Mouse (Mus musculus) natural killer cell, adult 2 months (primary cell): ENCODE data around the gene Pcp4l1.
A peak's percentile ranks its signal among the peaks of the same experiment; 100 is the strongest.

Experiments used
- DNase-seq, 2 experiments: peaks; one replicate each; pipeline ENCODE4 v3.0.0; 2022; ENCODE audit warnings: low spot score in 2 of 2

Gene Pcp4l1

DNA sequence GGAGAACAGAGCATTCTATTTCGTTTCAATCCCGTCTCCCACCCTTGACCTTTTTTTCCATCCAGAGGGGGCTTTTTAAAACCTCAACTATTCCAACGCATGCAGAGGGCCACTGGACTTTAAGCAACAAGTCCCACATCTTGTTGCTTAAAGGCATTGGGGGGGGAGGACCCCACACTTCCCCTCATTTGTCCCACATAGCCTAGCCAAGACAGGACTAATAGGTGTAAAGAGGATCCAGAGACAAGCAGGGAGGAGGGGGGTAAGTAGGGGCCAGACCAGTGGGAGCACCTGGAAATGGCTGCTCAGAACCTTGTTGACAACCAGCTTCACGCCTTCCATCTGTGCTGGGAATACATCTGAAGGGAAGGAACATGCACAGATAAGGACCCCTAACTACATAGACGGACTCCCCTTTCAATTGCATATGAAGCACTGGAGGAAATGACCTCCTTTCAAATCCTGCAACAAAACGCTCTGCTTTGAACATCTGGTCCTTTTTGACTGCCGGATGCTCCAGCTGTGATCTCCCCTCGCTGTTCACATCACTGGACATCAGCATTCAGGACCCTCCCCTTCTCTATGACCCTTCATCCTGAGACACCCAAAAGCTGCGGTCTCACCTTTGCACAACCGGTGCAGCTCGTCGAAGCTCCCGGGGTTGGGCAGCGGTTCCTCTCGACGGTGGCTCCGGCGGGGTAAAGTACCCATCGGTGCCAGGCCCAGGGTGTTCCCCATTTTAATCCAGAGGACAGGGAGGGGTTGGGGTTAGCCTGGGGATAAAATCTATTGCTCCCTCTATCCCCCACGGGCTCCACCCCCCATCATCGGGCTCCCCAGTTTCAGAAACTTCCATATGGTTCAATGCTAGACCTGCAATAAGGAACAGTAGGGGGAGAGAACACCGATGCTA is 25.5 kb upstream of the Pcp4l1 start:
- DNase-seq: no peak

DNA sequence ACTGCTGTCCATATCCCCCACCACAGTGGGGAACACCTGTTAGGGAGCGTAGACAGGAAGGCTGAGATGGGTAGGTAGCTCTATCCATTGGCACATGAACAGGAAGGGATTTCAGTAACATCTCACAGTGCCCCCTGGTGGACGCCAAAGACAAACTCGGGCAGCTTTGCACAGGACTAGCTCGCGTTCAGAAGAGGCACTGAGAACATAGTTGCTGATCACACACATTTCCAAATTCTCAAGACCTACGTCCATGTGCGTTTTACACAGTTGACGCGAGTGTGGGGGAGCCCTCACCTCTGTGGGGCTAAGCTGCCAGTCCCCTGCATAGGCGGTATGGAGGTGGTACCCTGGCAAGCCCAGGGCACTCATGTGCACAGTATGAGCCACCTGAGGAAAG is 24.8 kb upstream of the Pcp4l1 start:
- peak; percentile 73 to 82 for DNase-seq

DNA sequence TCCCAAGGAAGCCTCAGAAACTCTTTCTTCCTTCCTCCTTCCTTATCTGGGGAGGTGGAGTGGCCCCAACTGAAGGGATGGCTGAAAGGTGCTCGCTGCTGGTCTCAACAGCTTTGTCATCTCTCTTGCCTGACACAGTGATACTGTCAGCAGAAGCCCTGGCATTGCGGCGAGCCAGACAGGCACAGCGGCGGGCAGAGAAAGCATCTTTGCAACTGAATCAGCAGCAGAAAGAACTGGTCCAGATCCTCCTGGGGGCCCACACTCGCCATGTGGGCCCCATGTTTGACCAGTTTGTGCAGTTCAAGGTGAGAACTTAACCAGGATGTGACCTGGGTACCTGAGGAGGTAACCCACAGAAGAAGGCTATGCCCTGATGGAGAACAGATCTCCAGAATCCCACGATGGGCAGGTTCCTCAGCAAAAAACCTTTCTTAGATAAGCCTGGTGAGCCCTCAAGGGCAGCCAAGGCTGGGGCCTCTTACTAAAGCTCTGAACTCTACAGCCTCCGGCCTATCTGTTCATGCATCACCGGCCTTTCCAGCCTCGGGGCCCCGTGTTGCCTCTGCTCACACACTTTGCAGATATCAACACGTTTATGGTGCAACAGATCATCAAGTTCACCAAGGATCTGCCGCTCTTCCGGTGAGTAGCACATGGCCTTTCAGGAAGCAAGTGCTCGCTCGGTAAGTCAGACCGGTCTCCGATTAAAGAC is 20.3 kb upstream of the Pcp4l1 start:
- no peak for DNase-seq

DNA sequence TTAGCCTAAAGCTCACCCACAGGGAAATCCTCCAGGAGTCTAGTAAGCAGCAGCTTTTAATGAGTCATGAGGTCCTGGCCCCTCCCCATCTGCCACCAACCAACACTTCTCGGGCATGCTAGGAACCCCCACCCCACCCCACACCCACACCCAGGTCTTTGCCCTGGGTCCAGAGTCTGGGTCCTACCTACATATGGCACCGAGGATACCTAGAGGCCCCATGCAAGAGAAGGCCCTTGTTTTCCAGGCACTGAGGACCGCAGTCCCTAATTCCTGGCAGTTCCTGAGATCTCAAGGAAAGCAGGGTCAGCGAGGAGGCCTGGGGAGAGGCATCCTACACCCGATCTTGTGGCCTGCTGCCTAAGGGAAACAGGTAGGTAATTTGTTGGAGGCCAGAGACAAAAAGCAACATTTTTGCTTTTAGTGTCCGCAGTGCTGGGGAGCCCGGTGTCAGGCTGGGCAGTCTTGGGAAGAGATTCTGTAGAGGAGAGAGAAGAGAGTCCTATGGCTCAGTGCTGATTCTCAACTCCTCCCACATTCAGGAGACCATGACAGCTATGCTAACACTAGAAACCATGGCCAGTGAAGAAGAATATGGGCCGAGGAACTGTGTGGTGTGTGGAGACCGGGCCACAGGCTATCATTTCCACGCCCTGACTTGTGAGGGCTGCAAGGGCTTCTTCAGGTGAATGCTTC is 17.9 kb upstream of the Pcp4l1 start, which contains the start of gene Nr1i3:
Gene Nr1i3, plus strand, starts transcription at position 170 of the 696 bp plus-strand sequence.
- no peak for DNase-seq

DNA sequence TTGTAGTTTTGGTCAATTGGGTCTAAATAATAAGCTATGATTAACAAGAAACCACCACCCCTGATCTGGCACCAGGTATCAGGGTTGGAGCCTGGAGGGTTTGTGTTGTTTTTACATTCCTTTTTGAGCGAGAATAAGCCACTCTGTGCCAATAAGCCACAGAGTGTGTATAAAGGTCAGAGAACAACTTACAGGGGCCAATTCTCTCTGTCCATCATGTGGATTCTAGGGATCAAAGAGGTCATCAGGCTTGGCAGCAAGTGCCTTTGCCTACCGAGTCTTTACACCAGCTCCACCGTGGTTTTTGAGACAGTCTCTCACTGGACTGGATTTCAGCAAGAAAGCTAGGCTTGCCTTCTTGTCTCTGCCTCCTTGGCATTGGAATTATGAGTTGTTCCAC is 16.8 kb upstream of the Pcp4l1 start:
- DNase-seq: no peak

DNA sequence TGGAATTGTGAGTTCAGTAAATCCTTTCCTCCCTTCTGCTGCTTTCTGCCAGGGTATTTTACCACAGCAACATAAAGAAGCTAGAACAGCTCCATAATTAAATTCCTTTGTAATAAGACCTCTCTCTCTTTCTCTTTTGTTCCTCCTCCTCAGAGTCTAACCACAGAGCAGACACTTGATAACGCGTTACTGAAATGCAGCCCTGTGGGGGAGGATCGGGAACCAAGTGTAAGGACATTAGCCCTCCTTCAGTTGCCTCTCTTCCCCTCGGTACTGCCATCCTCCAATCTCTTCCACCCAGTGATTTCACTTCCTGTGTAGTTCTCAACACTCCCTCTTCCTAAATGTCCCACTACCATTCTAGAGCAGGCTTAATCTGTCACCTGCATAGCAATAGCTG is 13.3 kb upstream of the Pcp4l1 start:
- no peak for DNase-seq

DNA sequence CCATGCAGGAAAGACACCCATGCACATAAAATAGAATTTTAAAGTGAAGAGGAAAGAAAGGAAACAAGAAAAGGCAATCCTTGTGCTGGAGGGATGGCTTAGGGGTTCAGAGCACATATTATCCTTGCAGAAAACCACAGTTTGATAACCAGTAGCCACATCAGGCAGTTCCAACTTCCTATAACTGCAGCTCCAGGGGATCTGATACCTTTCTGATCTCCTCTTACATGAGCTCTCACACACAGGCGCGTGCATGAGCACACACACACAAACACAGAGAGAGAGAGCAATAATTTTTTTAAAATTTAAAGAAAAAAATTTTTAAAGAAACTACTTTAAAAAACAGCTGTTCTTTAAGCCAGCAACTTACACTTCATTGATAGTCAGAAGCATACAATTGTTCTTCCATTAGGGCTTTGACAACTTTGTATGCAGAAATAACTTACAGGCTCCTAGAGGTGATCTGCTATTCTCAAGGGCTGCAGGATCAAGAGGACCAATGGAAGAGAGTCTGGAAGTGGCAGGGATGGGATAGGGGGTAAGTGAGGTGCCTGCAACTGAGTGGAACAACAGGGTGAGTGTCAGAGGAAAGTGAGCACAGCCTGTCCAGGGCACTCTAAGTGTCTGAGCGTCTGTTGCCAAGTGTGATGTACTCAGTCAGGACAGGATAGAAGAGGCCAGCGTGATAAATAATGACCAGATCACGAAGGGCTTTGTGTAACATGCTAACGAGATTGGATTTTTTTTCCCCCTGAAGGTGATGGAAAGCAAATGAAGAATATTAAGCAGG is 9.8 kb upstream of the Pcp4l1 start:
- DNase-seq: no peak

DNA sequence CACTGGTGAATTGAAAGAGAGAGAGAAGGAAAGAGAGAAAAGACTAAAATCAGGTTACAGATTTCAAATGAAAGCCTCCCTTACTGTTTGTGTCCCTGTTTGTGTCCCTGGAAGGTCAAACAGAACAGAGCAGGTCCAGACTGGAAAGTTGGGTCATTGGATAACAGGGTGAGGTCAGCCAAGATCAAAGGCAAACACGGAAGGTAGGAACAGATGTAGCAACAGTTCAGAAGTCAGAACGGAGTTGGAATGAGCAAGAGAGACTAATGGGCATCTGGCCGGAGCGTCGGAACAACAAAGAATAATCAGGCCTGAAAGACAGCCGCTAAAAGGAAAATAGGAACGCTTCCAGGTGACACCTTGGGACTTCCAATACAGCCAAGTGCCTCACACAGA is 8.2 kb upstream of the Pcp4l1 start:
- DNase-seq: no peak

DNA sequence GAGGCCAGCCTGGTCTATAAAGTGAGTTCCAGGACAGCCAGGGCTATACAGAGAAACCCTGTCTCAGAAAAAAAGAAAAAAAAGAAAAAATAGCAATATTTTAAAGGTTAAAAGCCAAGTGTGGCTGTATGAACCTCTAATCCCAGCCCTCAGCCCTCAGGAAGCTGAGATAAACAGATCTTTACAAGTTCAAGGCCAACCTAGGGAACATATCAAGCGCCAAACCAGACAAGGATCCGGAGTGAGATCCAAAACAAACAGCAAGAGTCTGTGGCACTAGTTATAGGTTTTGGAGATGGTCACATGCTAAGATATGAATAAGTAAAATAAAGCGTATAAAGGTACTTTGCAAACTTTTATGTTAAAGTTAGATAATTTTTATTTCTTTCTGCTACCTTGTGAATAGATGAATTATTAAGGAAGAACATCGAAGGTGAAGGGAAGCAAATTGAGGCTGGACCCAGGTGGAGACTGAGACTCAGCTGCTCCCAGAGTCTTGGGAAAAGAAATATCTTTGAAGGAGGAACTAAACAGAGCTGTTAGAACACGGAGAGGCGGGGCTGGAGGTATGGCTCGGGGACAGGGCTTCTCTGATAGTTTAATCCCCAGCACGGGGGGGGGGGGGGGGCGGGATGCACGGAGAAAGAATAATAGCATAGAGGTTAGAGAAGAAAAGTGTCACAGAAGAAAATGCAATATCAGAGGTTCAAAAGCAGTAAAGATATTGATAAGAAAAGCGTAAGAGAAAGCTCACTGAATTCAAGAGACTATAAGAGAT is 7.6 kb upstream of the Pcp4l1 start:
- no peak for DNase-seq

DNA sequence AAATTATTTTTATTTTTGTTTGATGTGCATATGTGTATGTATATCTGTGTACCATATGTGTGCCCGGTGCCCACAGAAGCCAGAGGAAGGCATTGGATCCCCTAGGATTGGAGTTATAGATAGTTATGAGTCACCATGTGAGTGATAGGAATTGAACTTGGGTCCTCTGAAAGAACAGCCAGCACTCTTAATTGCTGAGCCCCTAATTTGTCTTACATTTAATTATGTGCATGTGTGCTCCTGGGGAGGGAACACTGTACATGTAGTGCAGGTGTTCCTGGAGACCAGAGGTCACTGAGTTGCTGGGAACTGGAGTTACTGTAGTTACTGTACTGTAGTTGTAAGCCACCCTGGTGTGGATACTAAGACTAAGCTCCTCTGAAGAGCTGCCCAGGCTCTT is 4.7 kb upstream of the Pcp4l1 start:
- no peak for DNase-seq

DNA sequence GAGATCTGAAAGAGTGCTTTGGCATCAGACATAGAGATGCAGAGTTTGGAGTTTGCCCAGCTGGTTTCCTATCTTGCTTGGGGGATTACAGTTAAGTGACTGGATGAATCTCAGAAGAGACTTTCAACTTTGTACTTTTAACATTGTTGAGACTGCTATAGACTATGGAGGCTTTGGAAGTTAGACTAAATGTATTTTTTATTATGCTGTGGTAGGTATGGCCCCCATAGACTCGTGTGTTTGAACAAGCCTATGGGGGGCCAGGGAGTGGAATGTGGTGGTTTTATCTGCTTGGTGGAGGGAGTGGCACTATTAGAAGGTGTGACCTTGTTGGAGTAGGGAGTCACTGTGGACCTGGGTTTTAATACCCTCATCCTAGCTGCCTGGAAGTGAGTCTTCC is 3.5 kb upstream of the Pcp4l1 start:
- no peak for DNase-seq

DNA sequence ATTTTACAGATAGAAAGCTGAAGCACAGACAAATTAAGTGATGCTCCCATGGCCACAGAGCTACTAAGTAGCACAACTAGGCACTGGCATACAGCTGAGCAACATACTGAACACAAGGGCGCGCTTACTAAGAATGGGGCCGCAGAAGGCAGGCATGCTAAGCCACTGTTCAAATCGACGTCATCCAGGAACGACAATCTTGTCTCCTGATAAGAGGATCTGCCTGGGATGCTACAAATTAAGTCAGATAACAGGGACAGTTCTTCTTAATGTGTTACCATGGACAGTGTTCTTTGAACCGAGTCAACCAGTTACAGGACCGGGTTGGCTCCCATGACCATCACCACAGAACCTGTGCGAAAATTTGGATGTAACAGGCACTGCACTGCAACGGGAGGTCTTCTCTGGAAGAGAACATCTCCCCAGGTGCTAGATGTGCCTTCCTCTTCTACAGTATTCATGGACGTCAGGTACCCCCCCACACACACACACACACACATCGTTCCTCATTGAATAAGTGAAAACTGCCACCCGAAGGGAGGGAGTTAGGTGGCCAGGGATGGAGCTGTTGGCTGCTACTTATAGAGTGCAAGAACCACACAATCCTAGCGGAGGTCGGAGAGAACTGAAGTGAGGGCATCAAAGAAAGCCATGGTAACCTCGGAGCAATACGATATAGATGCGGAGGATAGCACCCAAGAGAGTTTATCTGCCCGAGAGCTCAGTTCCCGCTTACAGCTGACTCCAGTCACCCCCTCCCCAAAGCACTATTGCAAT is 834 bp downstream of the Pcp4l1 start:
- no peak for DNase-seq

DNA sequence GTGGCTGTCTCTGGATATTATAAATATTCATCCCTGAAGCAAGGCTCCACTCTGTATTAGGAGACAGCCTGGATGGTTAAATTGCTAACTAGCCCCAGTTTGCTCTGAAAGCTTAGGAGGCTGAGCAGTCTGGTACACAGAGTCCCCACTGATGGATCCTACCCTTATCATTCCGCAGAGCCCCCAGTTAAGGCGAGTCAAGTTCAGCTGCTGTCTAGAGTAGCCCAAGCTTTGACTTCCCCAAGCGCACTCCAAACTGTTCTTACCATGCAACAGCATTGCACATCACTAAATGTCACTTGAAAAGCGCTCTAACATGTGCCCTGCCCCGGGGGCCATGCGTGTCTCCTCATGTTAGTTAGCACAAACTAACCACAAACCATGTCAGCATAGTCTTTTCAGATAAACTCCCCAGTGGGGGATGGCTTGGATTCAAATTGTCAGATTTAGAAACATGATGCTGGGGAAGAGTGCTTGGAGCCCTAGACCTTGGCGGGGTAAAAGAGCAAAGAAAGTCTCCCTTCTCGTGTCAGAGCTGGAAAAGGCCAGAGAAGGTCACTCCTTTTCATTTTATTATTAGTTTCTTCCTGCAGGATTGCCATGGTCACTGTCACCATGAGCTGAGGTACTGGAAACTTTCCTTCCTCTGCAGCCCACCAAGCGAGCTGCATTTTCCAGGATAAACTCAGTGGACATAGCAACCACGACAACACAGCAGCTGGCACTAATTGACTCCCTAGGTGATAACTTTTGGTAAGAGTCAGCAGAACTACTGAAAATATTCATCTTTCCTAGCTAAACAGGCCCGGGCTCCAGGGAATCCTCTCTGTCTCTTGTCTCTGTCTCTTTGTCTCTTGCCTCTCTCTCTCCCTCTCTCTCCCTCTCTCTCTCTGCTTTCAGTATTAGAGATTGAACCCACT is 1.9 kb downstream of the Pcp4l1 start:
- no peak for DNase-seq

DNA sequence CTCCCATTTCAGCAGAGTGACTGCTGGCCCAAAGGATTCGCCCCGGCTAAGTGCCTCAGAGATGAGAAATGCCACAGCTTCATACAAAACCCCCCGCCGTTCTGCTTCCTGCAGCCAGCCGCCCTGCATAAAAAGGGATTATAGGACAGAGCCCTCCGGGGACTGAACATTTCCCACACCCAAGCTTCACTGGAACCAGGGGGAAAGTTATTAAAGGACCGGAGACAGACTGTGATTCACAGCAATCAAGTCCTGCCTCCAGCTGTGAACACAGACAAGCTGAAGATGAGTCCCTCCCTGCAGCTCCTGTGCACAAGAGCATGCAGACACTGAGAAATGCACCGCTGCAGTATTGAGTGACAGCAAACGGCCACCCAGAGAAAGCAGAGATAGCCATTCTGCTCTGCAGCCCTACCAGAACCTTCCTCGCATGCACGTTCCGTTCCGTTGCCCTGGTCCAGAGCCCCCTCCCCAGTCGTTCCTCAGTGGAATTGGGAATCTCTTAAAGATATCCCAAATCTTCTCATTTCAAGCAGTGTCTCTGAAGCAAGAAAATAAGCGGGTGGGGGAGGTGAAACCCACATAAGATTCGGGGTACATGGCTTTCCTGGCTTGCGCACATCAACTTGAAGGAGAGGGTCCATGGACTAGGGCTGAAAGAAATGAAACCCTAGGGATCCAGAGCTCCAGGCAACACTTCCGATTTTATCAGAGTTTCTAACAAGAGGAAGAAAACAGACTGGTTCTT is 2.8 kb downstream of the Pcp4l1 start:
- no peak for DNase-seq

DNA sequence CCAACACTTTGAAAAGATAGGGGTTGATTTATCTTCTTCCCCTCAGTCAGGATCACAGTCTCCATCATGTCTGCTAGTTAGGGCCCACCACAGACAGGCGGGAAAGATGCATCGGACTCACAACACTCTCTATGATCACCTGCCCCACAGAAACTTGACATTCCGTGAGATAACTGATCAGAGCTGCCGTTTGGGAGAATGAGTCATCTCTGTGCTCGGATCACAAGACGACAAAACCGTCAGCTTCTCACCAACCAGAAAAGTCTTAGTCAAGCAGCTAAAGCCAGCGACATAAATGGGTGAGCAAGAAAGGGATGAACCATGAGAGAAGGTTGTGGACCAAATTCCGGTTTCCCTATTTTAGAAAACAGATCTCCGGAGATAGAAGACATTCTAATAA is 3.8 kb downstream of the Pcp4l1 start:
- DNase-seq: no peak

DNA sequence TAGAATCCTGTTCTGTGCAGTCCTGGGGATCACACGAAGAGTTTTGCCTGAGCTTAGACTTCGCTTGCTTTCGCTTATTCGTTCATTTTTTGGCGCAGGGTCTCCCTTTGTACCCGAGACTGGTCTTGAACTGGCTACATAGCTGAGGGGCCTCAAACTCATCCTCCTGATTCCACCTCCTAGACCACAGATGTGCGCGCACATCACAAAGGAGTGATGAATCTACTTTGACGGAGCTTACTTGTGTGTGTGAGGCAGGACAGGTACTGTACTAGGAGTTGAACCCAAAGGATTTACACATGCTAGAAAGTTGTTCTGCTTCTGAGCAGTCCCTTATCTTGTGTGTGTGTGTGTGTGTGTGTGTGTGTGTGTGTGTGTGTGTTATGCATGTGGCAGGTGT is 5.2 kb downstream of the Pcp4l1 start:
- no peak for DNase-seq

DNA sequence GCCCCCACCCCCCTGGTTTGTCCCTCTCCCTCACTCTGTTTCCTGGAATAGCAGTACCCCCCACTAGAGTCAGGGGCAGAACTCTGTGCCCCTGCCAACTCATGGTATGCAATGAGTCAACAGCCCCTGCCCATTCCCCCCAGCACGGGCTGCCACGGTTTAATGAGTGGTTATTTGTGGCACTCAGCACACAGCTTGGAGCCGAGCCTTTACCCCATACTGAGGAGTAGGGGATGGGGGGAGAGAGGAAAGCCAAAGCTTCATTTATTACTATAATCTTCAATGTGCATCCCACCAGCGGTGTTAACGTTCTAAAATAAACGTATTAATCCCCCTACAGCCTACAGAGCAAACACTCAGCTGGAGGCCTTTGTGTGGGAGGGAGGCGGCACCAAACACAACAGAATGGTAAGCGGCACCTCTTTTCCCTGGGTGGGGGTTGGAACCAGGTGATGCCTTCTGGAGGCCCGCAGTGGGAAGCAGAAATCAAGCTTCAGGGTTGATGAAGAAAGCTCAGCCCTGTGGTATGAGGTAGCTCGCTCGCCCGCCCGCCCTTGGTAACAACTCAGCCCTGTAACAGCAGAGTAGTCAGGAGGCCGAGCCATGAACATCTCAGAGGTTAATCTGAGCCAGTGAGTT is 6.5 kb downstream of the Pcp4l1 start:
- DNase-seq: no peak

DNA sequence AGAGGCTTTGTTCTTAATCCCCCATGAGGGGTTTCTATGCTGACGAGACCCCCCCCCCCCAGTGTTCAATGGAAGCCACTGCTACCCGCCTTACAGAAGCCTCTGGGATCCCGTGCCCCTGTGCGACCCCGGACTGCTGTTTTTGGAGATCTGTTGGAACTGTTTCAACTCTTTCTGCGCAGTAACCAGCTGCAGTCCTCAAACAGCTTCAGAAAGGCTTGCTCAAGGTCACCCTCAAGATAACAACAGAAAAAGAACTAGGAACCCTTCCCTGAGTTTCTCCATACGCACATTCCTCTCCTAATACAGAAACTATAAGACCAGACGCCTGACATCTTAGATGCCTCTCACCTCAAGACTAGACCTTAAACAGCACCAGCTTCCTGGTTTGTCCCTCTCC is 7.0 kb downstream of the Pcp4l1 start:
- DNase-seq: no peak
